Mouse (Mus musculus) liver, embryonic 11.5 days (tissue): Measurements from ENCODE around the gene Kdm2b. TPM values are rescaled to one million over a fixed set of nuclear protein-coding genes. Genes with fewer than 3 reads are reported as not detected.

ENCODE experiments used
- ATAC-seq: fragments of 200-750 bp; cut with Nextera tagmentation; replicated peaks from 2 replicates; pipeline ENCODE4 v1.8.0; 2017; ENCODE audit warnings: moderate number of reproducible peaks, mild to moderate bottlenecking, moderate TSS enrichment, moderate library complexity; ENCODE audit not compliant: low FRiP score
- DNase-seq: peaks from one replicate; pipeline ENCODE4 v3.0.0-alpha.2; 2017; ENCODE audit warnings: low spot score
- H3K27ac ChIP-seq: fragments of 300-500 bp; sonication (generic); 2 replicates; pipeline ENCODE4 v1.5.1; 2014; ENCODE audit warnings: mild to moderate bottlenecking, low read depth, low read length, control low read depth
- H3K27me3 ChIP-seq: fragments of 300-500 bp; sonication (generic); replicated peaks from 2 replicates; pipeline ENCODE4 v1.6.1; 2014; ENCODE audit warnings: low read length, mixed read lengths; ENCODE audit not compliant: control insufficient read depth, insufficient read depth
- H3K36me3 ChIP-seq: fragments of 300-500 bp; sonication (generic); 2 replicates; pipeline ENCODE4 v1.6.1; 2014; ENCODE audit warnings: mild to moderate bottlenecking, low read length, moderate library complexity, mixed read lengths; ENCODE audit not compliant: control insufficient read depth, insufficient read depth
- H3K4me1 ChIP-seq: fragments of 300-500 bp; sonication (generic); replicated peaks from 2 replicates; pipeline ENCODE4 v1.6.1; 2014; ENCODE audit warnings: low read length, mixed read lengths; ENCODE audit not compliant: control insufficient read depth, insufficient read depth
- H3K4me2 ChIP-seq: fragments of 300-500 bp; sonication (generic); 2 replicates; pipeline ENCODE4 v1.6.1; 2014; ENCODE audit warnings: mild to moderate bottlenecking, control low read depth, moderate library complexity
- H3K4me3 ChIP-seq: fragments of 300-500 bp; sonication (generic); 2 replicates; pipeline ENCODE4 v1.5.1; 2014; ENCODE audit warnings: low read depth, low read length, control low read depth
- H3K9ac ChIP-seq: fragments of 300-500 bp; sonication (generic); 2 replicates; pipeline ENCODE4 v1.6.1; 2014; ENCODE audit warnings: low read depth, low read length, control low read depth
- H3K9me3 ChIP-seq: fragments of 300-500 bp; sonication (generic); 2 replicates; pipeline ENCODE4 v1.6.1; 2016; ENCODE audit warnings: low read length, inconsistent platforms, mixed read lengths; ENCODE audit not compliant: control insufficient read depth
- WGBS: fragments of 180-500 bp; shearing (Covaris S2); extraction: QIAGEN DNeasy Blood & Tissue Kit; methylation state at CpG from one replicate; pipeline ENCODE4 v1.1.7; 2014; 5-methylcytosine and 5-hydroxymethylcytosine counted together
- polyA plus RNA-seq: library from polyadenylated mRNA; unstranded; fragments of >200 nt; fragmentation: Nextera tagmentation; extraction: Ambion mirVana; gene quantifications from 2 replicates; pipeline ENCODE4 v1.2.1, GENCODE M21; 2014

The Kdm2b gene
- polyA plus RNA-seq, 1 experiment from 2014 or later, result 46.8 TPM

DNA sequence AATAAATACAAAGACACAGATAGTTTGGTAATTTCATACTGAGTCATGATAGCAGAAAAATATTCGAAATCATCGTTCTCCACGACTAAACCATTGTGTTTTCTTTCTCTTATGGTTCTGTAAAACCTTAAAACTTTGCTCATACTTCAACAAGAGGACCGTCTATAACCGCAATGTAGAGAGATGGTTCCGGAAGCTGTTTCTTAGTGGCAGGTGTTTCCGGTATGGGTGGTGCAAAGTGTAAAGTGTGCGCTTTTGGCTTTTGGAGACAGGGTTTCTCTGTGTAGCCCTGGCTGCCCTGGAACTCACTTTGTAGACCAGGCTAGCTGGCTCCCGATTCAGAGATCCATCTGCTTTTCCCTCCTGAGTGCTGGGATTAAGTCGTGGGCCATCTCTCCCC lies 157.1 kb downstream of the Kdm2b start:
- WGBS, result 85% methylated on average over 10 of the region's 10 CpGs
- ATAC-seq, result no peak
- H3K36me3 ChIP-seq, result no peaks in the 10 kb centered on the region

GRCm38 (mm10) chr5:122825099-122825498 lies 164.5 kb downstream of the Kdm2b start:
- Histone ChIP-seq H3K4me1 (peaks cover 6% of the 10 kb centered on the region), H3K36me3 (no peaks in the 10 kb centered on the region), H3K27me3 (no peaks in the 10 kb centered on the region), H3K9ac (no peak overlapping the region), H3K4me3 (no peak overlapping the region), H3K27ac (no peak overlapping the region), H3K9me3 (no peaks in the 10 kb centered on the region), H3K4me2 (no peak overlapping the region)
- DNase-seq (no peak), ATAC-seq (no peak)
- whole genome bisulfite sequencing, result 83% methylated on average over 8 of the region's 8 CpGs

More for the DNA sequence above, 157.1 kb downstream of the Kdm2b start:
- H3K4me2 ChIP-seq, result no peak overlapping the region
- no peaks in the 10 kb centered on the region for H3K27me3 ChIP-seq
- DNase-seq, result no peak
- H3K4me3 ChIP-seq, result no peak overlapping the region
- no peaks in the 10 kb centered on the region for H3K9me3 ChIP-seq
- H3K27ac ChIP-seq, result no peak overlapping the region
- no peaks in the 10 kb centered on the region for H3K4me1 ChIP-seq
- H3K9ac ChIP-seq, result no peak overlapping the region

DNA sequence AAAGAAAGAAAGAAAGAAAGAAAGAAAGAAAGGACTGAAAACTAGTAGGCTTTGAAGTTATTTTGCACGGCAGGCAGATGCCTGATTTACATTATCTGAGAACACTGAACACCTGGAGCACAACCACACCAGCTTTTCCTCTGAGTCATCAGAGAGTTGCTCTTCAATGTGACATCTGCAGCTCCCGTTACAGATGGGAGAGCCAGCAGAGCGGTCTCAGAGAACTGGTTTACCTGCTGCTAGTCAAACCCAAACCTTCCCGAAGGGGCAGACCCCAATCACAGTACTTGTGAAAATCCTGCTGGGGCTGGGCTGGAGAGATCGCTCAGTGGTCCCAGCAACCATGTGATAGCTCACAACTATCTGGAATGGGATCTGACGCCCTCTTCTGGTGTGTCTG lies 165.2 kb downstream of the Kdm2b start:
- Histone ChIP-seq H3K27me3 (no peaks in the 10 kb centered on the region), H3K4me1 (peaks cover 12% of the 10 kb centered on the region), H3K9me3 (no peaks in the 10 kb centered on the region), H3K36me3 (no peaks in the 10 kb centered on the region), H3K4me3 (no peak overlapping the region), H3K27ac (no peak overlapping the region), H3K4me2 (no peak overlapping the region), H3K9ac (no peak overlapping the region)
- ATAC-seq (no peak), DNase-seq (no peak)
- WGBS, result 70% methylated on average over 6 of the region's 6 CpGs

DNA sequence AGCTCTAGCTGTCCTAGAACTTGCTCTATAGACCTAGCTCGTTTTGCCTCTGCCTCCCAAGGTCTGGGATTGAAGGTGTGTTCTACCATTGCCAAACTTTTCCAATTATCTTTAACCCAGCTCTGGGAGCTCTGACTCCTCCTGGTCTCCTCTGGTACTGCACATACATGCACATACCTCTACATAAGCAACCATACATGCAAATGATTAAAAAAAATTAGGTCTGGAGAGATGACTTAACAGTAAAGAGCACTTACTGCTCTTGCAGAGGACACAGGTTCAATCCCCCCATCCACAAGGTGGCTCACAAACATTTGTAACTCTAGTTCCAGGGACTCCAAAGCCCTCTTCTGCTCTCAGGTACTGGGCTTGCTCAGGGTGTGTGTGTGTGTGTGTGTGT lies 165.6 kb downstream of the Kdm2b start:
- DNase-seq (no peak), ATAC-seq (no peak)
- H3K4me3 ChIP-seq, result no peak overlapping the region
- H3K4me2 ChIP-seq, result no peak overlapping the region
- peaks cover 15% of the 10 kb centered on the region for H3K4me1 ChIP-seq
- no peaks in the 10 kb centered on the region for H3K27me3 ChIP-seq
- H3K9me3 ChIP-seq, result no peaks in the 10 kb centered on the region
- H3K9ac ChIP-seq, result no peak overlapping the region
- no peak overlapping the region for H3K27ac ChIP-seq
- H3K36me3 ChIP-seq, result peaks cover 3% of the 10 kb centered on the region; the same call in 1 of the 2 replicates
- 81% methylated on average over 1 of the region's 1 CpGs for WGBS

DNA sequence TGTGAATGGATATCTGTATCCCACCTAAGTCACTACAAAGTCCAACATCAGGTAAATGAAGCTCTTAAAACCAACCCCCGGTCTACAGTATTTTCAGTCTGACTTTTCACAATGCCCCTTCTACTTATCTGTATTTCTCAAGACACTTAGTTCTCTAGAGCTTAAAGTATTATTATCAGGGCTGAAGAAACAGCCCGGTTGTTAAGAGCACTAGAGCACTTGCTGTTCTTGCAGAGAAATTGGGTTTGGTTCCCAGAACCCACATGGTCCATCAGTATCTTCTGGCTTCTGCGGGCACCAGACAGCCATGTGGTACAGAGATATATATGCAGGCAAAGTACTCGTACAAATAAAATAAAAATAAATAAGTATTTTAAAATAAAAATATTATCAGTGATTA lies 167.2 kb downstream of the Kdm2b start:
- DNase-seq (no peak), ATAC-seq (no peak)
- H3K9ac ChIP-seq, result no peak overlapping the region
- H3K9me3 ChIP-seq, result no peaks in the 10 kb centered on the region
- no peak overlapping the region for H3K4me3 ChIP-seq
- no peak overlapping the region for H3K4me2 ChIP-seq
- no peaks in the 10 kb centered on the region for H3K27me3 ChIP-seq
- 79% methylated on average over 4 of the region's 4 CpGs for WGBS
- peak overlapping the region; percentile 29; the same call in 1 of the 2 replicates for H3K27ac ChIP-seq
- H3K36me3 ChIP-seq, result peaks cover 16% of the 10 kb centered on the region
- peaks cover 15% of the 10 kb centered on the region for H3K4me1 ChIP-seq

GRCm38 (mm10) chr5:122821524-122821885 lies 168.1 kb downstream of the Kdm2b start:
- Histone ChIP-seq H3K27ac (no peak overlapping the region), H3K9me3 (no peaks in the 10 kb centered on the region), H3K4me2 (peak overlapping the region; percentile 73), H3K36me3 (peaks cover 20% of the 10 kb centered on the region), H3K9ac (peak overlapping the region; percentile 56), H3K4me3 (peak overlapping the region; percentile 78), H3K4me1 (peaks cover 15% of the 10 kb centered on the region), H3K27me3 (no peaks in the 10 kb centered on the region)
- DNase-seq (no peak), ATAC-seq (peak; percentile 46; the same call in 1 of the 2 replicates)
- WGBS, result under 1% methylated on average over 10 of the region's 10 CpGs

DNA sequence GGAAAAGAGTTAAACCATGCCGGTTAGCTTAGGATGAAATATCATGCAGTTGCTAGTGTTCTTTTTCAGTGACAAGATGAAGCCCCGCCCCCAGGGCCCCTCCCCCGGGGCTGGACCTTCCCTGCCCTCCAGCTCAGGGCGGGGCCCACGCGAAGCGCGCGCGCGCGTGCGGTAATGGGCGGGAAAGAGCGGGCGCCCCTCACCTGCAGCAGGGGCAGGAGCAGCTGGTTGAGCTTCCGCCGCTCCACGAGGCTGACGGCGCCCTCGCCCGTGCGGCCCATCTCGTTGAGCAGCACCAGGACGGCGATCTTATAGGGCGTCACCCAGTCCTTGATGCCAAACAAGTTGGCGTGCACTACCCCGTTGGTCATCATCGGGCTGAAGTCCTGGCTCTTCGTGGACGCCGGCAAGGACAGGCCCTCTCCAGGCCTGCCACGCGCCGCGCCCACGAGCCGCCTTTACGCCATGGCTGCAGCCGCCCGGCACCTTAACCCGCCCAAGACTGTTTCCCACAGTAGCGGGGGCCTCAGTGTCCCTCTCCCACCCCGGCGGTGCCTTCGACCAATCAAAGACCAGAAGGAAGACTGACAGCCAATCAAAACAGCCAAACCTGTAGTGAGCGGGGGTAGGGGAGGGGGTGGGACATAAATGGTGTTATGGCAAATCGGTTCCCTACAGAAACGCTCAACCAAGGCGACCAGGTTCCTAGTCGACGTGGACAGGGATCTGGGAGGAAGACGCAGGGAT lies 168.7 kb downstream of the Kdm2b start, which contains the start of gene Anapc5:
TSS of gene Anapc5 (minus strand) at position 563 of the 747 bp plus-strand sequence.
- peak within 1 kb of the TSS; percentile 97 for H3K27ac ChIP-seq
- H3K9ac ChIP-seq, result peak within 1 kb of the TSS; percentile 92
- ATAC-seq, result peak; percentile 99
- H3K4me3 ChIP-seq, result peak within 1 kb of the TSS; percentile 78
- no peaks in the 10 kb centered on the region for H3K9me3 ChIP-seq
- peaks cover 23% of the 10 kb centered on the region for H3K36me3 ChIP-seq
- peak; percentile 91 for DNase-seq
- H3K27me3 ChIP-seq, result no peaks in the 10 kb centered on the region
- under 1% methylated on average over 55 of the region's 55 CpGs for WGBS
- peak within 1 kb of the TSS; percentile 73 for H3K4me2 ChIP-seq
- H3K4me1 ChIP-seq, result peaks cover 15% of the 10 kb centered on the region
